Mouse (Mus musculus) WW6 (cell line): ENCODE measurements around the gene Atp2c2.

Experiments used
- DNase-seq: peaks from one replicate; pipeline ENCODE4 v3.0.0-alpha.2; 2013; ENCODE audit warnings: low read depth, low spot score

Atp2c2 gene

DNA sequence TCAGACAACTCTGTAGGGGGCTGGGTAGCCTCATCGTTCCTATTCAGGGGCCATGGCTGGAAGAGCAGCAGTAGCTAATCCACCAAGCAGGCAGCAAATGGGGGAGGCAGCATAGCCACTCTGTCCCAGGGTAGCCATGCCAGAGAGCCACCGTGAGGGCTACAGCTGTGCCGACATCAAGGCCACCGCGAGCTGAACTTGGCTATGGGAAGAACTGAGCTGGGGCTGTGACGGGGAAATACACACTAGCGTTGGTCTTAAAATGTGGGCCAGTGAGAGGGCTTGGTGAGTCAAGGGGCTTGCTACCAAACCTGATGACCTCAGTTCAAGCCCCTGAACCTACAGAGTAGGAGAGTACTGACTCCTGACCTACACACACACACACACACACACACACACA is 84.9 kb downstream of the Atp2c2 start:
- DNase-seq = no peak

DNA sequence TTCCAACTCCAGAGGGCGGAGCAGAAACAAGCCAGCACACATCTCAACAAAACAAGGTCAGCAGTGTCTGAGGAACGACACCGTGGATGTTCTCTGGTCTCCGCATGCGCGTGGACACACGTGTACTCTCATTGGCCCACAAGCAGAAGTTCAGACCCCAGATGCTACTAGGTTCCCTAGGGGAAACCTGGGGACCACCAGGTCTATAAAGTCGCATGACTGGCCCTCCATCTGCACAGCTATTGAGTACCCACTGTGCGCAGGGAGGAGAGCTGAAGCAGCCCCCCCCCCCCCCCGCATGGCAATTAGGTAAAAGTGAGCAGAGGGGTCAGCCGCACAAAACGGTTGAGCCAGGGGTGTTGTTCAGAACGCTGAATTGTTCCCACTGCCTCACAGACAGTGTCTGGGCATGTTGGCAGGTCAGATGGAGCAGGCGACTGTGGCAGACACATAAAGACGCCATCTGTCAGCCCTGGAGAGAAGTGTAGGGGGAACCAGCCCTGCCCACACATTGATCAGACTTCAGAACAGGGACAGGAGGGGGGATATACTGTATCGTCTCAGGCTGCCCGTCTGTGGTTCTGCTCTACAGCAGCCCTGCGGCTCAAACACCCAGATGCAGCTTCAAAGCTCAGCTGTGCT is 86.1 kb downstream of the Atp2c2 start:
- DNase-seq = no peak

DNA sequence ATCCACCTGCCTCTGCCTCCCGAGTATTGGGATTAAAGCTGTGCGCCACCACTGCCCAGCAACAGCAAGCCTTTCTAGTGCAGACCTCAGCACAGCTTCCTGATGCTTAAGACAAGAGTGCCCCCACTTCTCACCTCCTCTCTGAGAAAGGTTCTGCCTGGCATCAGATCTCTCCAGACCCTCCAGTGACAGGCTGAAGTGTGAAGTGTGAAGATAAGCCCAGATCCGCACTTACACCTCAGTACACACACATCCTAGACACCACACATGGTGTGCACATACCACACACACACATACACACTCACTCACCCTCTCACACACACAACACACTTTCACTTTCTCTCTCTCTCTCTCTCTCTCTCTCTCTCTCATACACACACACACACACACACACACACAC is 87.1 kb downstream of the Atp2c2 start:
- DNase-seq = no peak

DNA sequence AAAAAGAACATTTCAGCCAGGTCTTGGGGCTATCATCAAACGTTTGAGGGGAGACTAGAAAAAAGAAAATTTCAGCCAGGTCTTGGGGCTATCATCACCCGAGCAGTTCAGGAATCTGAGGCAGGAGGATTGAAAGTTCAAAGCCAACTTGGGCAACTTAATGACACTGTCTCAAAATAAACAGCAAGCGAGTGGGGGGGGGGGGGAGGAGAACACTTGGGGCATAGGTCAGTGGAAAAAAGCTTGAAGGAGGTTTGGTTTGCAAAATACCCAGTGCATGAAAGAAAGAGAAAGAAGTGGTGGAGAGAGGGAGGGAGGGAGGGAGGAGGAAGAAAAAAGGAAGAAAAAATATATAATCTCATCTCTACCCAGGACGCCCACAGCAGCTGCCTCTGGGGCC is 87.5 kb downstream of the Atp2c2 start:
- no peak for DNase-seq

DNA sequence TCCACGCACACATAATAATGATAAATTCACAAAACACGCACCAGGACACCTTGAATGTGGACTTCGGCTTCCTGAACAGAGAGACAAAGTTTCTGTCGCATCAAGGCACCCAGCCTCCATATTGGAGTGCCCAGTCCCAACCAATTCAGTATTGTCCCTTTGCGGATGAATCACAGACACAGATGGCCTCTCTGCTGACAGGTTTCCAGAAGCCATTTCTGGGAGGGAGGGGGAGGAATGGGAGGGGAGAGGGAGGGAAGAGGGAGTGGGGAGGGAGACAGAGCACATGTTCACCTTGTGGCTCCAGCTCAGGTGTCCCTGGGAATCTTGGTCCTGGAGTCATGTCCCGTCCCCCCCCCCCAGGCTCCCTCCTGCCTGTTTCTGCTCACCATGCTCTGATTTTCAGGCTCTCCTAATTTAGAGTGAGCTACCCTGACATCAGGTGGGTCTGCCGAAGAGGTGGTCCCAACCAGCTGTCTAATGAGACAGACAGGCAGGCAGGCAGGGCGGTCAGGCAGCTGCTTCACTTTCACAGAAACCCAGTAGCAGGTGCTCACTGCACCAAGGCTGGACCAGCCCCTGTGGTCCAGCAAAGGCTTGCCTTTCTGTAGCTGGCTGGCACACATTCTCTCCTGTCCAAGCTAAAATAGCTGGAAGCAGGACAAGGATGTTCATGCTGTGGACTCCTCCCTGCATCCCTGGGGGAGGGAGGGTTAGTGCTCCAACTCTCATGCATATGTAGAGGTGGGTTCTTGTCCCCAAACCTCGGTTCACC is 89.0 kb downstream of the Atp2c2 start:
- no peak for DNase-seq

DNA sequence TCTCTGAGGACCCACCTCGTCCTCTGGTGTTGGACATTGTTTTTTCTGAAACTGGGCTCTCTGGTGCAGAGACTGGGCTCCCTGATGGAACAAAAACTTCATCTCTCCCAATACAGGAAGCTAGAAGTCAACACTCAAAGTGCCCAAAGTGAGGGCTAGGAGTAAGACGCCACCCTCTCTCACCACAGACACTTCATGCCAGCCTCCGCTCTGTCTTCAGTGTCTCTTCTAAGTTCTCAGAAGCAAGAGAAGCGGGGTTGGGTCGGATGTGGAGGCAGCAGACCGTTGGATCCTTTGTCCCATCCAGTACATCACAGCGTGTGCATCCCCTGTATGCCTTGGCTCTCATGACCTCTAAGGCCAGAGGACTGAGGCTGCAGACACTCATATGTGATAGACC is 89.8 kb downstream of the Atp2c2 start:
- DNase-seq = no peak

DNA sequence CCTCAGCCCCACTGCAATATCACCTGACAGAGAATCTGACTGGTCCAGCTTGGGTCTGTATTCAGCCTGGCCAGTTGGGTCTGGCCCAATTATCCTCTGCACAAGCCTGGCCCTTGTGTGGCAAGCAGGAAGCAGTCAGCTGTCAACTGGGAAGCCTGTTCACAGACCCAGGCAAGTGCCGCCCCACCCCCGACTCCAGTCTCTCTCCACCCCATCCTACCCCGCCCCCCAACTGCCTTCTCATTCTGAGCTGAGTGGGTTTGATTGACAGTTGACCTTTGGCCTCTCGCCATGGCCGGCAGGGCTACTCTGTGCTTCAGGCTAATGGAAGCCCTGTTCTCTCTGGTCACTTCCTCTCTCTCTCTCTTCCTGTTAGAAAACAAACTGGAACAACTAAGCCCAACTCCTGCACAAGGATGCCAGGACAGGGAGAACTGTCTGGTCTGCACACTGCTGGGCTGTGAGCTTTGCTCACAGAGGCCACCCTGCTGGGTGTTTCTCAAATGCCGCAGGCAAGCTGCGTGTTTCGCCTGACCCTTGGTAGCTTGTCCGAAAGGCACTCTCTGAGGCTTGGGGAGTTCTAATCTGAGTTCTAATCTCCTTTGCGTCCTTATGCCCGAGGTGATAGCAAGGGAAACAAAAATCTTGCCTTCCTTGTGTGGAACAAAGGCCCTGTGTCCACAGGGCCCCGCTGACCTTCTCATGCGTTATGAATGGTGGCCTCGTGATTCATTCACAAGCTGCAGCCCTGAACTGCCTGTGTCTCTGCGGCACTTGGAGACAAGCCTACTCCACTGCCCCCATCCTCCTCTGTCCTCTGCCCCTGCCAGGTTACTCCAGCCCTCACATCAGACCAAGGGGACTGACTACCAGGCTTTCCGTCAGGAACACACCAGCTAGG is 92.2 kb downstream of the Atp2c2 start:
- DNase-seq = no peak

DNA sequence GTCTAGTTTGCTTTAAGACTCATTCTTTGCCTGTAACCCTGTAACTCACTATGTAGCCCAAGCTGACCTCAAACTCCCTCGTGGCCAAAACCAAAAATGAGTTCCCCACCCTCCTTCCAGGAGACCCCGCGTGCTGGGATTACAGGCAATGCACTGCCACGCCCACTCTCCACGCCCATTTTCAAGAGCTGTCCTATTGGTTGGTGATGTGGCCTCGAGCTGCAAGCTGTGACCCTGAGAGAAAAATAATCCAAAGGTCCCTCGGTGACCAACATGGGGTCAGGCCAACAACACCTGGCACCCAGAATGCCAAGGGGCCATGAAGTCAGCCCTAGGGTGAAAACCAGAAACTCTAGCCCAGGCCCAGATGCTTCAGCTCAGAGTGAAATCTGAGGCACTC is 94.9 kb downstream of the Atp2c2 start:
- no peak for DNase-seq

DNA sequence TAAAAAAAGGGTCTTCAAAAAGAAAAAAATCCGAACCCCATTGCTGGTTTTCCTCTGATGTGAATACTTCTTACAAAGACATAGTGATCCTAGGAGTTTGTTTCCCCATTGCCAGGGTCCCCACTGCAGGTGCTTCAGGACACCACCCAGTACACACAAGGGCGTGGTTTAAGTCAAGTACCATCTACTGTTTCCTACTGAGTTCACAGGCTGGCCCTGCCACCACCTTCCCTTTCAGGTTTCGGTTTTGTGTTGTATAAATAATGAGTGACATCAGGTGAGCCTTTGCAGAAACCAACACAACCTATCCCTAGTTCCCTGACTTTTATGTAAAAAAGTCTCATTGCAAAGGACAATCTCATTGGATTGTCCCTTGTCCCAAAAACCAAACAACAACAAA is 95.8 kb downstream of the Atp2c2 start:
- DNase-seq = no peak

DNA sequence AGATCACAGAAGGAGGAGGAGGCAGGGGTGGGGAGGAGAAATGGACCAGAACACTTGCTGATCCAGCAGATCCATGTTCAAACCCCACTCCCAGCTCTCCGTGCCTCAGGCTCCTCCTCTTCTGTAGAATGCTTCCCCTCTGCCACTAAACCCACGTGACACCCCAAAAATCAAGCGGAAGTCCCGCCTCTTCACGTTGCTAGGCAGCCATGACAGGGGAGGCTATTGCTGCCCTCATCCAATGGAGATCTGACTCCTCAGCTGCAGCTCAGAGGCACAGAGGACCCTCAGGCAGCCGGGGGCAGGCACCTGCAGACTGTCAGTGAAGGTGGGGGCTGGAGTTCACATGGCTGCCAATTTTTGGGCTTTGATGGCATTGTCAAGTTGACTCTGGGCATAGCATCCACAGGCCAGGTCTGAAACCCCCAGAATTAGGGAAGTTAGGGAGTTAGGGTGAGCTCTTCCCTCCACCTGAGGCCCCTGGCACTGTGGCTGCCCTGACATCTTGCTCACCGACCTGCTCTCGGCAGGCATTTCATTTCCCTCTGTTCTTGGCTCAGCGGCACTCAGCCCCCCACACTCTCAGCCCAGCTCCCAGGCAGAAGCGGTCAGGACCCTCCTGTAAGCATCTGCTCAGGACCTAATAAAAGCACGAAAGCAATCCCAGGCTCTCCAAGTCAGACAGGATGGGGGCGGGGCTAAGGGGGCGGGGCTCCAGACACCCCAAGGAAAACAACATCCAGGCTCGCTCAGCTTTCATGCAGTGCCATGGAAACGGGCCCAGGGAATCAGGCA is 98.6 kb downstream of the Atp2c2 start:
- peak; percentile 50 for DNase-seq

DNA sequence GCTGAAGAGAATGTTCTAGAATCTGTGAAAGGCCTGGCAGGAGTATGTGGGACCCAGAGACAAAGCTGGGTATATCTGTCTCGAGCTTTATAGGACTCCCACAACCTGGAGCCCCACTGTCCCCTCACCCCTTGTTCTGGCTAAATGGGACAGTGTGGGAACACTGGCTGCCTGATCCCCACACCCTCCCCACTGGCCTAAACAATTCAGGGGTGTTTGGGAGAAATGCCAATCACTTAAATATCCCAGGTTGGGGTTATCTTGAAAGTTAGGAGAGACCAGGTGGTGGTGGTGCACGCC is 99.1 kb downstream of the Atp2c2 start:
- no peak for DNase-seq

DNA sequence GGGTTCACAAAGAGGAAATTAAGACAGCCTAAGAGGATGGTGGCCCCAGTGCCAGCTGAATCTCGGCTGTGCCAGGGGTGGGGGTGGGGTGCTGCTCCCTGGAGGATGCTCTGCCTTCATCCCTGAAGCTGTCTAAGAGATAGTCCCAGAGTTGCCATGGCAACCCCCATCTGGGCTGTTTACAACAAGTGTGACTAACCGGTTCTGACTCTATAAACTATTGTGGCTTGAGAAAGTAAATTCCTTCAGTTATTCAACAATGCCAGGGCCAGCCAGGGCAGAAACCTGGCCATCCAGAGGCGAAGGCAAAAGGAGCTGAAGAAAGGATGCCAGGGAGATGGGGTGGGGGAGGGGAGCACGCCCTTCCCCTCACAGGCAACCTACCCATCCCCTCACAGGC is 101.4 kb downstream of the Atp2c2 start:
- no peak for DNase-seq

DNA sequence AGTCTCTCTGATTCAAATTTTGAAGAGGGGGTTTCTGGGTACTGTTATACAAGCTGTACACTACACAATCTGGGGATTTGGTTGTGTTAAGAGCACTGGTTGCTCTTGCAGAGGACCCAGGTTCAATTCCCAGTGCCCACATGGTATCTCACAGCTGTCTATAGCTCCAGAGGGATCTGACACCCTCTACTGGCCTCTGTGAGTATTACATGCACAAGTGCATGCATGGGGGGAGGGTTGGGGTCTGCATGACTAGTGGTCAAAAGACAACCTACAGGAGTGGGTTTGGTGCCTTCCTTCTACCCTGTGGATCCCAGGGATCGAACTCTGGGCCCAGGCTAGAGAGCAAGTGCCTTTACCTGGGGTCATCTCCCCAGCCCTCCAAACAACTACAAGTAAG is 102.8 kb downstream of the Atp2c2 start:
- peak; percentile 67 for DNase-seq

DNA sequence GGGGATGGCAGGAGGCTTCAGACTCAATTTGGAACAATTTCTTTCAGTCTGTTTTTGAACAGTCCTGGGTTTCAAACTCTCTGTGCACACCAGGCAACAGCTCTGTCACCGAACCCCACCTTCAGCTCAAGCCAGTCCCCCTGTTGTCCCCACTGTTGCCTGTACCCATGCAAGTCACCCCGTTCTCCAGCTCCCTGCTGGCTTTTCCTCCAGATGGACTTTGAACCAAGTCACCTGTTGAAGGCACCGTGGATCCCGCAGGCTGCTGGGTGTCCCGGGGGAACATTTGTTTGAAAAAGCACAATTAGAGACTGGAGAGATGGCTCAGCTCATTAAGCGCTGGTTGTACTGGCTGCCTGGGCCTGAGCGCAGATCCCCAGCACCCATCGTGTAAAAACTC is 105.5 kb downstream of the Atp2c2 start:
- DNase-seq = no peak

DNA sequence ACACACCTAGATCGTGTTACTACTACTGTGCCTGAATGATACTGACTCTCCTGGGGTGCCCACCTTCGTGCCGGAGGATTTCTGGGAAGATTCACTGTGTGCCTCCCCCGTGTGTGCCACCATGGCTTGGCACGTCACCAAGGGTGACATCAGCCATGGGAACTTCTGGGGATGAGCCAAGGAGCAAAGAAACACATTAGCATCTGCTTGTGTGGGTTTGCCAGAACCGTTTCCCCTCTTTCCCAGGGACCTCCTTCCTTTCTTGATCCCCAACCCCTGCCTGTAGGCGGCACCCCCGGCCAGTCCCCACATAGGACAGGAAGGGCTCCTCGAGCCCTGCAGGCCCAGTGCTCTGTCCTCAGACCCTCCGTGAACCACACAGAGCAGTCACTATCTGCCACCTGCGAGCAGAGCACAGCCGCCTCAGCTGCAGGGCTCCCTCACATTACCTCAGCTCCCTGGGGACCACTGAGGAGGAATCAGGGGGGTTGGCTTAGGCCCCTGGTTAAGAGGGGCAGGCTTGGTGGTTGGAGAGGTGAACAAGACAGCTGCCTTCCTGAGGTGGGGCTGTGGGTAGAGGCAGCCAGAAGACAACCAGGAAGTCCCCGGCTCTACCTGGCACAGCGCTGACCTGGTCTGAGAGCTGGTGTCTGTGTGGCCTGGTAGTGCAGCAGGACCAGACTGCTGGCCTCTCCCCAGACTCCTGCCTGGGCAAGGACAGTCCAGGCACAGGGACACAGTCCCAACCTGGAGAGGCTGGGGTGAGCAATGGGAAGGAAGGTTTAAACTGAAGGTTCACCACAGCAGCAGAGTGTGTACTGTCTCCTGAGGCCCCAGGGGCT is 106.8 kb downstream of the Atp2c2 start:
- DNase-seq = no peak
